Mouse (Mus musculus) Muller cell, postnatal 12 days (primary cell): ENCODE measurements around the gene Tbx21.

Source experiments
- DNase-seq: peaks from one replicate; pipeline ENCODE4 v3.0.0-alpha.2; 2015; ENCODE audit errors: inconsistent ontology term

The Tbx21 gene

DNA sequence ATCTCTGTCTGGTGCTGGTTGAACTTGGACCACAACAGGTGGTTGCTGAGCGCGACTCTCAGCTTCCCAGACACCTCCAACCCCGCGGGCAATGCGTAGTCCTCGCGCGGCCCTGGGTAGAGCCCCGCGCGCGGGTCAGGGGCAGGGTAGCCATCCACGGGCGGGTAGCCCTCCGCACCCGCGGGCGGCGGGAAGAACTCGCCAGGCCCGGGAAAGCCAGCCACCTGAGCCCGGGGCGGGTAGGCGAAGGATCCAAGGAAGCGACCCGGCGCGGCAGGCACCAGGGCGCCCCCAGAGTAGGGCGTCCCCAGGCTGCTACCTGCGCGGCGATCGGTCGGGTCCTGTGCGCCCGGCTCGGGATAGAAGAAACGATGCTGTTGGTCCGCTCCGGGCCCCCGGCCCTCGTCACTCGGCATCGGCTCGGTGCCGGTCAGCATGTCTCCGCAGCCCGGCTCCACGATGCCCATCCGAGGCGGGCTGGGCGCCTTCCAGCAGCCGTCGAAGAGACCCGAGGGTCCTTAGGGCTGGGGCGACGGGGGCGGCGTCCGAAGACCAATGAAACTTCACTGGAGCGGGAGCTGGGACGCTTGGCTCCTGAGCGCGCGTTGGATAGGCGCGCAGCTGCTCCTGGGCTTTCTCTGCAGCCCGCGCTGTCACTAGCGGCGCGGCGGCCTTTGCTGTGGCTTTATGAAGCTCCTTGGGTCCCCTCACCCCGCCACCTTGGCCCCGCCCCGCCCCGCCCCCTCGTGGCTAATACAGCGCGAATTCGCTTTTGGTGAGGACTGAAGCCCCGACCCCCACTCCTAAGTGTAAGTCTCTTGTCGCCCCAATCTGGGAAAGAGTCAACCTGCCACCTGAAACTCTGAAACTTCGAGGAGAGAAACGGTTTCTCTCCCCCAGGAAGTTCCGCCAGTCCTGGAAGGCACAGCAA is at the start of gene Tbx21:
TSS of gene Tbx21 (minus strand) at position 661 of the 931 bp plus-strand sequence.
- DNase-seq: peak; percentile 14

- DNase-seq: no peak
These were observed 45.2 kb upstream of the Tbx21 start for GRCm38 (mm10) chr11:97160341-97160740.

GRCm38 (mm10) chr11:97156999-97157398 is 41.9 kb upstream of the Tbx21 start:
- no peak for DNase-seq

- DNase-seq: peak; percentile 36
These were observed 37.6 kb upstream of the Tbx21 start for GRCm38 (mm10) chr11:97152662-97153287.

DNA sequence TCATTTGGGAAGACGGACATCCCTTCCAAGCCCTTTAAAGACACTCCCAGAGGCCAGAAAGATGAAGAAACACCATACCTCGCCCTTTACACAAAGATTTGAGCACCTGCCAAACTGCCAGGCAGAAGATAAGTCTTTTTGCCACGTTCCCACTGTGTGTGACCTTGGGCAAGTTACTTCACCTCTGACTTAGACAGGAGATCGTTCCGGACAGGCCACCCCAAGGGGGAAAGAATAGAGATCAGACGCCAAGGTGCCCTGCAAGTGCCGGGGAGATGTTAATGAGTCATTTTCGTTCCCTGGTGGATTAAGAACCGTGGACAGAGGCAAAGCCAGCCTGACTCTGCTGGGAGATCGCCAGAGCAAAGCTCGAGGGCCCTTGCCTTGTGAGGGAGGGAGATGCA is 36.9 kb upstream of the Tbx21 start:
- peak; percentile 68 for DNase-seq

DNA sequence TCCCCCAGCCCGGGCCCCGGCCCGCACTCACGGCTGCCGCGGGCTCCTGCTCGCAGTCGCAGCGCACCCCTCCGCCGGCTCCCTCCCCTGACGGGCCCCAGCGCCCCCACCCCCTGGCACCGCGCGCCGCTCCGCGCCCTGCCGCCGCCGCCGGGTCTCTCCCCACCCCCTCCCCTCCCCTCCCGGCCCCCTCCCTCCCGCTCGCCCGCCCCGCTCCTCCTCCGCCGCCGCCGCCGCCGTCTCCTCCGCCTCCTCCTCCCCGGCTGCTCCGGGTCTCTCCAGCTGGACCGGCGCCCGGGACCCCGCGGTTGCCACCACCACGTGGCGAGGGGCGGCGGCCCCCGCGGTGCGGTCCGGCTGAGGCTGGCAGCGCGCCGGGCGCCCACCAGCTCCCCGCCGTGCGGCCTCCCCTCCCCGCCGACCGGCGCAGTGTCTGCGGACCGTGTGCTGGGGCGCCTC is 36.2 kb upstream of the Tbx21 start, which contains the start of gene Tbkbp1:
TSS of gene Tbkbp1 (minus strand) at position 153 of the 459 bp plus-strand sequence.
- peak; percentile 16 for DNase-seq

DNA sequence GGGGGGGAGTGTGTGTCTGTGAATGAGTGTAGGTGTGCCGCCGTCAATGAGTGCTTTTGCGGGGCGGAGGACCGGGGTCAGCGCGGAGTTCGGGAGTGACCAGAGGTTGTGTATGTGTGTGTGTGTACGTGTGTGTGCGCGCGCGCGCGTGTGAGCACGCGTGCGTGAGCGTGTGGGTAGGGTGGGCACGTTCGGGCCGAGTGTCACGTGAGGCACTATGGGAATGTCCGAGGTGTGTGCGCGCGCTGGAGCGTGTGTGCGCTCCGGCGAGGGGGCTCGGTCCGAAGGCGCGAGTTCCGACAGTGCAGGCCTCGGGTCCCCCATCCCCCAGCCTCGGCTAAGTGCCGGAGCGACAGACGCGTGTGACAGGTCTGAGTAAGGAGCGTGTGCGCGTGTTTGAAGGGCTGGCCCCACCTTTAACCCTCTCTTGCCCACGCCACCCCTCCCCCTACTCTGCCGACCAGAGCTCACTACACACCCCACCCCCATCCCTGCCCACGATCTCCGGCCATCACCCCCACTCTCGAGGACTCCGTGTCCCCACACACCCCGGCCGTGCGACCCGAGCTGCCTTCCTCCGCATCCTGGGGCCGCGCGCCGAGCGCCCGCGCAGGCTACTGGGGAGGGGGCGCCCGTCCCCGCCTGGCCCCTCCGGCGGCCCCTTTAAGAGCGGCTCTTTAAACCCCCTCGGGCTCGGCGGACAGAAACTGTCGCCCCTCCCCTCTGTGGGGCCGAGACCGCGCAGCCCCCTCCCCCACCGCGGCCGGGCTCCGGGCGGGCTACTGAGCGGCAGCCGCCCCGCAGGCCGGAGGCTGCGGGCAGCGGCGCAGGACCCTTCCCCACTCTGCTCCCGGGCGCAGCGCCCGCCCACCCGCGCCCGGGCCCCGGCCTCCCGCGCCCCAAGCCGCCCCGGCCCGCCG is 35.5 kb upstream of the Tbx21 start:
- DNase-seq: peak; percentile 17

DNA sequence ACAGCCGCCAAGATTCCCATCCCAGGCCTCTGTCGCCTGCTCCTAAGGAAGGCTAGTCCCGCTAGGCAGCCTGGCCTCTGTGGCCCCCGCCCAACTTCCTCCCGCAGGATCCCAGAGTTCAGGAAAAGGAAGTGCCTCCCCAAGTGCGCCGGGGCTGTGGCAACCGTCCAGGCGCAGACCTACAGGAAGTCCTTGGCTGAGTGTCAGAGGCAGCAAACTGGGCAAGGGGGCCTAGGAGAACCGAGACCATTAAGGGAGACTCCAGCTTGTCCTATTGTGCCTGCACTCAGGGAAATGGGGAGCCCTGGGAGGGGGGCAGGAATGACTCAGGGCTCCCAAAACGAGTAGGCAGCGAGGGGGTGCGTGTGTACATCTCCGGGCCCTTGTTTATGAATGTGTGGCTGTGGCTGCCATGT is 34.9 kb upstream of the Tbx21 start:
- DNase-seq: peak; percentile 26

GRCm38 (mm10) chr11:97149026-97149425 is 33.9 kb upstream of the Tbx21 start:
- DNase-seq: no peak

- no peak for DNase-seq
These were observed 33.5 kb upstream of the Tbx21 start for GRCm38 (mm10) chr11:97148591-97148990.

- no peak for DNase-seq
These were observed 32.2 kb upstream of the Tbx21 start for GRCm38 (mm10) chr11:97147333-97147732.

DNA sequence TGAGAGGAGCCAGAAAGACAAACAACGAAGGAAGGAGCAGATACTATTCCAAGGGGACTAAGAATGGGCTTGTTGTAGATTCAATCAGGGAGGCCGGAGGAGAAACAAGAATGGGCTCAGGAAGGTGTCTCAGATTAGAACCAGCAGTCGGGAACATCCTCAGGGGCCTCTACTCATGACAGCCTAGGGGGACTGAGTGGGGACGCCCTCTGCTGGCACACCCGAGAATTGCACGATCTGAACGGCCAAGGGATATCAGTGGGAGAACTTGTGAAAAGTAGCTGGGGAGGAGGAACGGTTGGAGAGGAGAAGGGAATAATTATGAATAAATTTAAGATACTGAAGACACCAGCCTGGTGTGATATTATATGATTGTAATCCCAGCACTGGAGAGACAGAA is 31.6 kb upstream of the Tbx21 start:
- DNase-seq: peak; percentile 72

- no peak for DNase-seq
These were observed 30.8 kb upstream of the Tbx21 start for GRCm38 (mm10) chr11:97145951-97146350.

- no peak for DNase-seq
These were observed 30.2 kb upstream of the Tbx21 start for GRCm38 (mm10) chr11:97145320-97145719.

- no peak for DNase-seq
These were observed 28.2 kb upstream of the Tbx21 start for GRCm38 (mm10) chr11:97143196-97143900.

- DNase-seq: no peak
These were observed 27.1 kb upstream of the Tbx21 start for GRCm38 (mm10) chr11:97142159-97142608.

DNA sequence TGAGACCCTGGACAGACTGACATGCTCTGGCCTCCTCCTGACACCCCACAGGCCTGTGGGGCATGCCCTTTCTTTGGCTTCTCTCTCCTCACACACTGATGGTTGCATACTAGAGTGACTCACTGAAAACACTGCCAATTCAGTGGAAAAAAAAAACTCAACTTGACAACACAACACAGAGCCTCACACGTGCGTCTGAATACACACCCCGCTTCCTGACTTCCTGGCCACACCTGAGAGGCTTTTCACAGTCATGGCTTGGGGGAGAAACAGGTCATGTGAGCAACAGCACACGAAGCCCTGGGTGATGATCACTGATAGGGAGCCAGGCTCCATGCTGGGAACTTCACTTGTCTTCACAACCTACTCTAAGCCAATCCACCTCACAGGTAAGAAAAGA is 25.7 kb upstream of the Tbx21 start:
- DNase-seq: peak; percentile 65

- no peak for DNase-seq
These were observed 24.1 kb upstream of the Tbx21 start for GRCm38 (mm10) chr11:97139256-97139655.

DNA sequence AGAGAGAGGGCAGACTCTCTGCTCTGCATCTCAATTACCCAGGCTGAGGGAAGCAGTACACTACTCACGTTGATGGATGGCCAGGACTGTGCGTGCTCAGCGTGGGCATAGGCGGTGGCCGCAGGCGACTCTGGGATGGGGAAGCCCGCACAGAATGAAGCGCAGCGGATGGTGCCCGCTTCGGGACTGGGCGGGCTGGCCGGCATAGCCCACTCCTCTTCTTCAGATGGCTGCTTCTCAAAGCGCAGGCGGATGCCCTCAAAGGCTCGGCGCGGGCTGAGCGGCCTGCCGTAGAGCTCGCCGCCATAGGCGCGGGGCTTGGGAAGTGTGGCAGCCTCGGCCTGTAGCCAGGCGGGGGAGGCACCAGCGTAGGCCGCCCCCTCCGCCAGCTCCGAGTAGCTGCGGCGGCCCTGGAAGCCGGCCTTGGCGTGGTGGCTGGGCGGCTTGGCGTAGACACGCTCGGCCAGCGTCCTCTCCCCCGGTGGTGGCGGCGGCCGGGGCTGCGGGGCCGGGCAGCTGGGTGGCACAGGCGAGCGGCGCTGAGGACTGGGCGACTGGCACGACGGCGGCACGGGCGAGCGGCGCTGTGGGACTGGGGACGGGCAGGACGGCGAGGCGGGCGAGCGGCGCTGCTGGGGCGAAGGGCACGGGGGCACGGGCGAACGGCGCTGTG is 23.6 kb upstream of the Tbx21 start:
- DNase-seq: peak; percentile 56

GRCm38 (mm10) chr11:97133270-97133669 is 18.1 kb upstream of the Tbx21 start:
- no peak for DNase-seq
